Mouse (Mus musculus): ENCODE measurements around the gene L3mbtl1. TPM values are rescaled to one million over a fixed set of nuclear protein-coding genes. Genes with fewer than 3 reads are reported as not detected.
A peak's percentile ranks its signal among the peaks of the same experiment; 100 is the strongest.

The L3mbtl1 gene
- polyA plus RNA-seq, 1 experiment from 2014 or later, result 6.0 TPM

DNA sequence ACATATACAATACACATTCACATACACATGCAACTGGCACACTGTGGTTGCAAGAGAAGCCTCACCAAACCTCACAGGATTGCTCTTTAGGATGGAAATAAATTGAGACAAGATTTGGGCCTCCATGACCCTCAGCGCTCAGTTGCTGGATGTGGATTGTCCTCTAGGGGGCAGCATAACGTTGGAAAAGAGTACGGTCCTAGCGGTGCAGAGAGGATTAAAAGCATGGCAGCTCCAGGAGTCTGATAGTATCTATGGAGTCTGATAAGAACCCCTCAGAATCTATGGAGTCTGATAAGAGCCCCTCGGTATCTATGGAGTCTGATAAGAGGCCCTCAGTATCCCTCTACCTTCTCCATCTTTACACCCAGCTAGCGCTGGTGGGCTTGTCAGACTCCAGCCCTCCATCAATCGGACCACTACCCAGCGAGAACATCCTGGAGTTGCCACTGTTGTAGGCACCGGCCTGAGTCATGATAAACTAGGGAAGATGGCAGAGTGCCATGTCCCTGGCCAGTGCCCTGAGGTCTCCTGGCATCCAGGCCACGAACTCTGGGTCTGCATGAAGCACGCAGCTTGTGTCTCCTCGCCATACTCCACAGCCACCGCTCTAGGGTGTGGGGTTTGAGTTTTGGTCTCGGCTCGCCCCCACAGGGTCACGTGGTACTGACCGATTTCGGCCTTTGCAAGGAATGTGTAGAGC, 55.4 kb downstream of the L3mbtl1 start:
- Histone ChIP-seq H3K27ac (replicated peaks) (no peak overlapping the region), H3K9ac (replicated peaks) (no peak overlapping the region), H3K36me3 (no peaks in the 10 kb centered on the region)

GRCm38 (mm10) chr2:162999744-163000143, 56.5 kb downstream of the L3mbtl1 start:
- Histone ChIP-seq H3K27ac (replicated peaks) (no peak overlapping the region), H3K4me2 (no peak overlapping the region), H3K27me3 (replicated peaks) (no peaks in the 10 kb centered on the region; the same call in 1 of the 2 replicates), H3K9me3 (replicated peaks) (no peaks in the 10 kb centered on the region), H3K4me1 (no peaks in the 10 kb centered on the region), H3K4me3 (replicated peaks) (no peak overlapping the region), H3K9ac (replicated peaks) (no peak overlapping the region), H3K36me3 (no peaks in the 10 kb centered on the region)
- ATAC-seq (ENCODE audit: low FRiP score), result no peak
- 27% methylated on average over 3 of the region's 3 CpGs for WGBS

More for the DNA sequence above, 55.4 kb downstream of the L3mbtl1 start:
- H3K4me1 ChIP-seq, result no peaks in the 10 kb centered on the region
- peak overlapping the region; percentile 45 for H3K4me2 ChIP-seq
- ATAC-seq (ENCODE audit: low FRiP score), result no peak
- H3K27me3 ChIP-seq (replicated peaks), result no peaks in the 10 kb centered on the region; the same call in 1 of the 2 replicates
- 25% methylated on average over 18 of the region's 18 CpGs for WGBS
- H3K4me3 ChIP-seq (replicated peaks), result peak overlapping the region; percentile 12
- H3K9me3 ChIP-seq (replicated peaks), result no peaks in the 10 kb centered on the region

GRCm38 (mm10) chr2:163001071-163001470, 57.8 kb downstream of the L3mbtl1 start:
- H3K9ac ChIP-seq (replicated peaks), result no peak overlapping the region
- H3K4me3 ChIP-seq (replicated peaks), result no peak overlapping the region
- H3K9me3 ChIP-seq (replicated peaks), result no peaks in the 10 kb centered on the region
- no peak overlapping the region for H3K27ac ChIP-seq (replicated peaks)
- ATAC-seq (ENCODE audit: low FRiP score), result no peak
- H3K27me3 ChIP-seq (replicated peaks), result peaks cover 3% of the 10 kb centered on the region; the same call in 1 of the 2 replicates
- WGBS, result 100% methylated on average over 1 of the region's 1 CpGs
- no peaks in the 10 kb centered on the region for H3K36me3 ChIP-seq
- no peak overlapping the region for H3K4me2 ChIP-seq
- no peaks in the 10 kb centered on the region for H3K4me1 ChIP-seq

- Histone ChIP-seq H3K4me2 (no peak overlapping the region), H3K27ac (replicated peaks) (no peak overlapping the region), H3K9ac (replicated peaks) (no peak overlapping the region), H3K36me3 (no peaks in the 10 kb centered on the region), H3K4me3 (replicated peaks) (no peak overlapping the region), H3K27me3 (replicated peaks) (peaks cover 3% of the 10 kb centered on the region; the same call in 1 of the 2 replicates), H3K4me1 (no peaks in the 10 kb centered on the region), H3K9me3 (replicated peaks) (no peaks in the 10 kb centered on the region)
- ATAC-seq (ENCODE audit: low FRiP score), result no peak
- WGBS, result 80% methylated on average over 4 of the region's 4 CpGs
These were observed 64.0 kb downstream of the L3mbtl1 start for GRCm38 (mm10) chr2:163007299-163007698.

- no peaks in the 10 kb centered on the region for H3K9me3 ChIP-seq (replicated peaks)
- H3K4me2 ChIP-seq, result peak within 1 kb of the TSS; percentile 68
- H3K27me3 ChIP-seq (replicated peaks), result peaks cover 4% of the 10 kb centered on the region; the same call in 1 of the 2 replicates
- peak; percentile 95 for ATAC-seq (ENCODE audit: low FRiP score)
- WGBS, result 1% methylated on average over 57 of the region's 57 CpGs
- peaks cover 16% of the 10 kb centered on the region for H3K4me1 ChIP-seq
- H3K4me3 ChIP-seq (replicated peaks), result peak within 1 kb of the TSS; percentile 97
- peak within 1 kb of the TSS; percentile 86 for H3K27ac ChIP-seq (replicated peaks)
- H3K9ac ChIP-seq (replicated peaks), result peak within 1 kb of the TSS; percentile 85
- H3K36me3 ChIP-seq, result no peaks in the 10 kb centered on the region
These were observed 73.9 kb downstream of the L3mbtl1 start, which contains the start of gene Ift52 for GRCm38 (mm10) chr2:163016916-163017743. TSS of gene Ift52 (plus strand) at chr2:163017354.

Other genes starting within 250 kb of the L3mbtl1 start
- gene Srsf6, start 11.9 kb upstream of the L3mbtl1 start, polyA plus RNA-seq (2015; fragmentation: Nextera tagmentation; extraction: Ambion mirVana), result 125 and 133 TPM in 2 replicates
- gene Sgk2, start 43.9 kb downstream of the L3mbtl1 start, polyA plus RNA-seq (2015; fragmentation: Nextera tagmentation; extraction: Ambion mirVana), result 0.13 and 0.15 TPM in 2 replicates
- 32.7 and 37.9 TPM in 2 replicates for gene Ift52, start 73.9 kb downstream of the L3mbtl1 start, polyA plus RNA-seq (2015; fragmentation: Nextera tagmentation; extraction: Ambion mirVana)
- 2.8 and 9.3 TPM in 2 replicates for gene Mybl2, start 111.2 kb downstream of the L3mbtl1 start, polyA plus RNA-seq (2015; fragmentation: Nextera tagmentation; extraction: Ambion mirVana)
- gene Gtsf1l, start 144.4 kb downstream of the L3mbtl1 start, polyA plus RNA-seq (2015; fragmentation: Nextera tagmentation; extraction: Ambion mirVana), result not detected in 2 replicates

Data from neural tube, embryonic 15.5 days (tissue).